Mouse (Mus musculus): ENCODE measurements around the gene Hdgfl1.

GRCm38 (mm10) chr13:26744068-26744467 is 25.9 kb downstream of the Hdgfl1 start:
- TF ChIP-seq CTCF (IDR thresholded peaks at IDR 0.05; ENCODE audit: extremely low read depth, insufficient read length, insufficient replicate concordance, low read depth, low read length) (no peak), POLR2A (IDR thresholded peaks at IDR 0.05; ENCODE audit: low read depth, low read length) (no peak)
